Mouse (Mus musculus) olfactory bulb, adult 2 months (tissue): ENCODE measurements around the gene Frmd6.

ENCODE experiments used
- CTCF ChIP-seq: fragments of 200-500 bp; IDR thresholded peaks from 2 replicates; pipeline ENCODE4 v1.5.1; 2012; ENCODE audit warnings: low read depth, mild to moderate bottlenecking, low read length, moderate library complexity; ENCODE audit not compliant: insufficient read depth
- POLR2A ChIP-seq: fragments of 200-500 bp; IDR thresholded peaks from 2 replicates; pipeline ENCODE4 v1.6.1; 2012; ENCODE audit warnings: mild to moderate bottlenecking, low read depth, low read length, moderate library complexity; ENCODE audit not compliant: insufficient read depth

DNA sequence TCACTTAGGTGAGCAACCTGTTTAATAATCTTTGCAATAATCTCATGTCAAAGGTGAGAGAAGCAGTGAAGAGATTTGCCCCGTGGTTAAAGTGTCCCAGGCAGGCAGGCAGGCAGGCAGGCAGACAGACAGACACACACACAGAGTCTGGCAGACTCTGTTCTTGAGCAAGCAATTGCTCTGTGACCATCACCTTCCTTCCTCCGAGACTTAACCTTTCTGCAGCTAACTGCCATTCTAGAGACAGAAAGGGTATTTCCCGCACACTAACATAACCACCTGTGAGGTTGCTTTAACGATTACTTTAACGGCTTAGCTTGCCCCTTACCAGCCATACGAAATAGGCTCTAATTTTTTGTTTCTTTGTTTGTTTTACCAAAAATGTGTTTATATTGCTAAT is 30.4 kb downstream of the Frmd6 start:
- TF ChIP-seq CTCF (no peak), POLR2A (no peak)
